Mouse (Mus musculus): ENCODE measurements at regions not wholly inside any gene's neighbourhood (a gene's known extent, or its start where the extent isn't known, plus 50 kb on each side); places are given as distances from the start of the nearest gene placed in this dataset.

GRCm38 (mm10) chr11:24925135-24925534, 847.3 kb downstream of the Bcl11a start:
- no peak for ATAC-seq (replicated peaks in 1 of 2; ENCODE audit: insufficient read depth in 1 of 2, low FRiP score in 2 of 2, low TSS enrichment in 1 of 2, low read depth in 1 of 2, poor library complexity in 2 of 2, severe bottlenecking in 2 of 2)

- ATAC-seq (replicated peaks in 1 of 2; ENCODE audit: insufficient read depth in 1 of 2, low FRiP score in 2 of 2, low TSS enrichment in 1 of 2, low read depth in 1 of 2, poor library complexity in 2 of 2, severe bottlenecking in 2 of 2), result no peak
These were observed 865.8 kb downstream of the Bcl11a start for GRCm38 (mm10) chr11:24943646-24944045.

- no peak for ATAC-seq (replicated peaks in 1 of 2; ENCODE audit: insufficient read depth in 1 of 2, low FRiP score in 2 of 2, low TSS enrichment in 1 of 2, low read depth in 1 of 2, poor library complexity in 2 of 2, severe bottlenecking in 2 of 2)
These were observed 873.3 kb downstream of the Bcl11a start for GRCm38 (mm10) chr11:24951161-24951560.

GRCm38 (mm10) chr11:24972359-24972758, 894.5 kb downstream of the Bcl11a start:
- no peak for ATAC-seq (replicated peaks in 1 of 2; ENCODE audit: insufficient read depth in 1 of 2, low FRiP score in 2 of 2, low TSS enrichment in 1 of 2, low read depth in 1 of 2, poor library complexity in 2 of 2, severe bottlenecking in 2 of 2)

- ATAC-seq (replicated peaks in 1 of 2; ENCODE audit: insufficient read depth in 1 of 2, low FRiP score in 2 of 2, low TSS enrichment in 1 of 2, low read depth in 1 of 2, poor library complexity in 2 of 2, severe bottlenecking in 2 of 2), result no peak
These were observed 902.4 kb downstream of the Bcl11a start for GRCm38 (mm10) chr11:24980193-24980665.

GRCm38 (mm10) chr11:24983060-24983629, 905.3 kb downstream of the Bcl11a start:
- no peak for ATAC-seq (replicated peaks in 1 of 2; ENCODE audit: insufficient read depth in 1 of 2, low FRiP score in 2 of 2, low TSS enrichment in 1 of 2, low read depth in 1 of 2, poor library complexity in 2 of 2, severe bottlenecking in 2 of 2)

- no peak for ATAC-seq (replicated peaks in 1 of 2; ENCODE audit: insufficient read depth in 1 of 2, low FRiP score in 2 of 2, low TSS enrichment in 1 of 2, low read depth in 1 of 2, poor library complexity in 2 of 2, severe bottlenecking in 2 of 2)
These were observed 927.6 kb downstream of the Bcl11a start for GRCm38 (mm10) chr11:25005491-25005890.

- no peak for ATAC-seq (replicated peaks in 1 of 2; ENCODE audit: insufficient read depth in 1 of 2, low FRiP score in 2 of 2, low TSS enrichment in 1 of 2, low read depth in 1 of 2, poor library complexity in 2 of 2, severe bottlenecking in 2 of 2)
These were observed 948.9 kb downstream of the Bcl11a start for GRCm38 (mm10) chr11:25026786-25027185.

GRCm38 (mm10) chr11:25040983-25041382, 963.1 kb downstream of the Bcl11a start:
- no peak for ATAC-seq (replicated peaks in 1 of 2; ENCODE audit: insufficient read depth in 1 of 2, low FRiP score in 2 of 2, low TSS enrichment in 1 of 2, low read depth in 1 of 2, poor library complexity in 2 of 2, severe bottlenecking in 2 of 2)

GRCm38 (mm10) chr11:25042763-25043162, 964.9 kb downstream of the Bcl11a start:
- no peak for ATAC-seq (replicated peaks in 1 of 2; ENCODE audit: insufficient read depth in 1 of 2, low FRiP score in 2 of 2, low TSS enrichment in 1 of 2, low read depth in 1 of 2, poor library complexity in 2 of 2, severe bottlenecking in 2 of 2)

- ATAC-seq (replicated peaks in 1 of 2; ENCODE audit: insufficient read depth in 1 of 2, low FRiP score in 2 of 2, low TSS enrichment in 1 of 2, low read depth in 1 of 2, poor library complexity in 2 of 2, severe bottlenecking in 2 of 2), result no peak
These were observed 967.5 kb downstream of the Bcl11a start for GRCm38 (mm10) chr11:25045339-25045738.

GRCm38 (mm10) chr11:25045977-25046376, 968.1 kb downstream of the Bcl11a start:
- ATAC-seq (replicated peaks in 1 of 2; ENCODE audit: insufficient read depth in 1 of 2, low FRiP score in 2 of 2, low TSS enrichment in 1 of 2, low read depth in 1 of 2, poor library complexity in 2 of 2, severe bottlenecking in 2 of 2), result no peak

GRCm38 (mm10) chr11:25055698-25056097, 977.8 kb downstream of the Bcl11a start:
- no peak for ATAC-seq (replicated peaks in 1 of 2; ENCODE audit: insufficient read depth in 1 of 2, low FRiP score in 2 of 2, low TSS enrichment in 1 of 2, low read depth in 1 of 2, poor library complexity in 2 of 2, severe bottlenecking in 2 of 2)

GRCm38 (mm10) chr11:25057093-25057521, 979.3 kb downstream of the Bcl11a start:
- no peak for ATAC-seq (replicated peaks in 1 of 2; ENCODE audit: insufficient read depth in 1 of 2, low FRiP score in 2 of 2, low TSS enrichment in 1 of 2, low read depth in 1 of 2, poor library complexity in 2 of 2, severe bottlenecking in 2 of 2)

- no peak for ATAC-seq (replicated peaks in 1 of 2; ENCODE audit: insufficient read depth in 1 of 2, low FRiP score in 2 of 2, low TSS enrichment in 1 of 2, low read depth in 1 of 2, poor library complexity in 2 of 2, severe bottlenecking in 2 of 2)
These were observed 979.7 kb downstream of the Bcl11a start for GRCm38 (mm10) chr11:25057543-25057942.

- no peak for ATAC-seq (replicated peaks in 1 of 2; ENCODE audit: insufficient read depth in 1 of 2, low FRiP score in 2 of 2, low TSS enrichment in 1 of 2, low read depth in 1 of 2, poor library complexity in 2 of 2, severe bottlenecking in 2 of 2)
These were observed 985.2 kb downstream of the Bcl11a start for GRCm38 (mm10) chr11:25063042-25063441.

GRCm38 (mm10) chr11:25063978-25064377, 986.1 kb downstream of the Bcl11a start:
- no peak for ATAC-seq (replicated peaks in 1 of 2; ENCODE audit: insufficient read depth in 1 of 2, low FRiP score in 2 of 2, low TSS enrichment in 1 of 2, low read depth in 1 of 2, poor library complexity in 2 of 2, severe bottlenecking in 2 of 2)

GRCm38 (mm10) chr11:25099976-25100375, 1022.1 kb downstream of the Bcl11a start:
- peak in 1 of 2 experiments; percentile 98; a peak in 2 of 4 replicates for ATAC-seq (replicated peaks in 1 of 2; ENCODE audit: insufficient read depth in 1 of 2, low FRiP score in 2 of 2, low TSS enrichment in 1 of 2, low read depth in 1 of 2, poor library complexity in 2 of 2, severe bottlenecking in 2 of 2)

- peak; percentile 91 to 96 for ATAC-seq (replicated peaks in 1 of 2; ENCODE audit: insufficient read depth in 1 of 2, low FRiP score in 2 of 2, low TSS enrichment in 1 of 2, low read depth in 1 of 2, poor library complexity in 2 of 2, severe bottlenecking in 2 of 2)
These were observed 1026.6 kb downstream of the Bcl11a start for GRCm38 (mm10) chr11:25104432-25104831.

All from hematopoietic stem cell, adult 5-6 weeks (primary cell).